Mouse (Mus musculus) common myeloid progenitor, adult 5-6 weeks (primary cell): Measurements from ENCODE around the gene Nfatc3. TPM values are rescaled to one million over a fixed set of nuclear protein-coding genes. Genes with fewer than 3 reads are reported as not detected.
A peak's percentile ranks its signal among the peaks of the same experiment; 100 is the strongest.
"Not testable (repeated sequence)": the region's sequence is repeated elsewhere in the genome, so short reads cannot be mapped to it uniquely, and the experiment has no call there.

ENCODE experiments used
- ATAC-seq: replicated peaks from 2 replicates; pipeline ENCODE4 v1.8.0; 2016; ENCODE audit warnings: low read depth, mild to moderate bottlenecking, moderate TSS enrichment, inconsistent platforms; ENCODE audit not compliant: poor library complexity, severe bottlenecking
- total RNA-seq: library from RNA; stranded (forward); fragments of 200-1000, 187-1606 nt; gene quantifications from 2 replicates; pipeline ENCODE4 v1.2.3, GENCODE M21; 2017

Gene Nfatc3
- 37.3 and 47.8 TPM in 2 replicates for total RNA-seq

- peak; percentile 84 for ATAC-seq
These were observed at the start of gene Nfatc3 for GRCm38 (mm10) chr8:106058731-106059612. TSS of gene Nfatc3 (plus strand) at chr8:106058840.

- ATAC-seq = peak; percentile 93
These were observed 47.6 kb upstream of the Nfatc3 start for GRCm38 (mm10) chr8:106010748-106011642.

- no peak for ATAC-seq
These were observed 47.0 kb upstream of the Nfatc3 start, which contains the start of gene Ddx28 for GRCm38 (mm10) chr8:106011643-106011986. TSS of gene Ddx28 (minus strand) at chr8:106011882.

- not testable (repeated sequence) for ATAC-seq
These were observed 46.4 kb upstream of the Nfatc3 start for GRCm38 (mm10) chr8:106012203-106012602.

GRCm38 (mm10) chr8:106016284-106016683 is 42.4 kb upstream of the Nfatc3 start:
- no peak for ATAC-seq

GRCm38 (mm10) chr8:106017130-106017529 is 41.5 kb upstream of the Nfatc3 start:
- ATAC-seq = peak; percentile 66

GRCm38 (mm10) chr8:106018039-106018438 is 40.6 kb upstream of the Nfatc3 start:
- ATAC-seq = no peak

- peak; percentile 92 for ATAC-seq
These were observed 36.2 kb upstream of the Nfatc3 start for GRCm38 (mm10) chr8:106022483-106022882.

GRCm38 (mm10) chr8:106038721-106039120 is 19.9 kb upstream of the Nfatc3 start:
- no peak for ATAC-seq

GRCm38 (mm10) chr8:106039605-106040004 is 19.0 kb upstream of the Nfatc3 start:
- ATAC-seq = peak; percentile 73

GRCm38 (mm10) chr8:106040218-106040617 is 18.4 kb upstream of the Nfatc3 start:
- no peak for ATAC-seq

- no peak for ATAC-seq
These were observed 15.6 kb upstream of the Nfatc3 start for GRCm38 (mm10) chr8:106043055-106043454.

GRCm38 (mm10) chr8:106044151-106044550 is 14.5 kb upstream of the Nfatc3 start:
- peak; percentile 39; the same call in 1 of the 2 replicates for ATAC-seq

- ATAC-seq = no peak
These were observed 11.6 kb upstream of the Nfatc3 start for GRCm38 (mm10) chr8:106046872-106047559.

GRCm38 (mm10) chr8:106047854-106048630 is 10.6 kb upstream of the Nfatc3 start:
- no peak for ATAC-seq

GRCm38 (mm10) chr8:106049840-106050239 is 8.8 kb upstream of the Nfatc3 start:
- ATAC-seq = no peak

- ATAC-seq = no peak
These were observed 7.6 kb upstream of the Nfatc3 start for GRCm38 (mm10) chr8:106051068-106051467.

GRCm38 (mm10) chr8:106052510-106053089 is 6.0 kb upstream of the Nfatc3 start:
- ATAC-seq = no peak

- peak; percentile 56 for ATAC-seq
These were observed 4.3 kb upstream of the Nfatc3 start for GRCm38 (mm10) chr8:106054190-106054811.
